Mouse (Mus musculus) lung, postnatal 36 days (tissue): Measurements from ENCODE around the gene Grip1.

Experiments used
- DNase-seq: peaks from one replicate; pipeline ENCODE4 v3.0.0; 2022; ENCODE audit warnings: mixed read lengths

The Grip1 gene

DNA sequence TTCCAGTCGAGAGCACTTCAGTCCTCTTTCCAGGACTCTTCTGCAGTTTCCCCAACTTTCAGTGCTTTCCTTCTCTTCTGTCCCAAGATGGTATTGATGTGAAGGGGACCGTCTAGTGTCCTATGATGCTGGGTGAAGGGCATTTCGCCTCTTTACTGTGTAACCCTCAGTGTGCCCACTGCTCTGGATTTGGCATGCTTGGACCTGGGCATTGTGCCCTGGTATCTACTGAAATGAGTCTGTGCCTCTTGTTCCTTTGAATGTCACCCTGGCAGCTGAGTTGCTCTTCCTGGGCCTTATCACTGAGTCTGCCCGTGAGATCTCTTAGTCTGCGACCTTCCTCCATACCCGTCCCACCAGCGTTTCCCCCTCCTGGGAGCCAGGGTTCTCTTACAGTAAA lies 9.7 kb downstream of the Grip1 start:
- DNase-seq, result no peak

DNA sequence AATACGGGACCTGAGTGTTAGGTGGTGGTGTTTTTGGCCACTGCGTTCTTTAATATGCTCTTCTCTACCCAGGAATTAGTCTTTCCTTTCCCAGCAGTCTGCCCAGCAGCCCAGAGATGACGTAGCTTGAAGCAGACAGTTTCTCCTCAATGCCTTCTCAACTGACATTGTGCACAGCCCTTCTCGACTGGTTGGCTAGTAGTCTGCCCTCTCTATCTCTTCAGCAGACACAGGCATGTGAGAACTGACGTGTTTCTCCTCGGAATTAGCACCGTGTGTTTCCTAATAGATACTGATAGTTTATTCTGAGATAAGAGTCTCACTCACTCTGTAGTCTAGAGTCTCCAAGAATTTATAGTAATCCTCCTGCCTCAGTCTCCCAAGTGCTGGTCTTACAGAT lies 10.2 kb downstream of the Grip1 start:
- DNase-seq, result no peak

DNA sequence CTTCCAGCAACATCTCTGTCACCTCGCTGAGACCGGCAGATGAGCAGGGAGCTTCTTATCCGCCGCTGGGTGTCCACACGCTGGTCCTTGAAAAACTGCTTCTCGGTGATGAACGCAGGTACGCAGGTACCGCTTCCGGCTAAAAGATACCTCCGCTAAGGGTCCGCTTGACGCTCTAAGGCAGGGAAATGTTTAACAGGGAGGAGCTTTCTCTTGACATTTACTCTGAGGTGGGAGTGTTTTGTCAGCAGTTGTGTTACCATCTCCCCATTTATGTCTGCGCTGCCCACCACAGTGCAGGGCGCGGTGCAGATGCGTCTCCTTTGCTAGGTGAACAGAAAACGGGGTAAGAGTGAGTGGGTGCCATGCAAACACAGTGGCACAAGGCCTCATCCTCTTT lies 14.3 kb downstream of the Grip1 start:
- no peak for DNase-seq

DNA sequence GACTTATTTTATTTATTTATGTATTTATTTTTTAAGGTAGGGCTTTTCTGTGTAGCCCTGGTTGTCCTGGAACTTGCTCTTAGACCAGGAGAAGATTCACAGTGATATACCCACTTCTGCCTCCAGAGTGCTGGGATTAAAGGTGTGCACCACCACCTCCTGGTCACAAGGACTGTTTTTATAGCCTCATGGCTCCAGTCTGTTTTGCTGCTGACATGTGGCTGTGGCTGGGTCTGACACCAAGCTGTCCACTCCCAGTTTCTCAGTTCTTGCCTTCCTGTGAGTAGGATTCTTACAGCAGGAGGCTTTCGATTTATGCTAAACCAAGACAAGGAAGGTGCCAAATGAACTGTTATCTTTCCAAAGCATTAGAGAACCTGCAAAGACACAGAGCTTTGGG lies 16.5 kb downstream of the Grip1 start:
- DNase-seq, result no peak

DNA sequence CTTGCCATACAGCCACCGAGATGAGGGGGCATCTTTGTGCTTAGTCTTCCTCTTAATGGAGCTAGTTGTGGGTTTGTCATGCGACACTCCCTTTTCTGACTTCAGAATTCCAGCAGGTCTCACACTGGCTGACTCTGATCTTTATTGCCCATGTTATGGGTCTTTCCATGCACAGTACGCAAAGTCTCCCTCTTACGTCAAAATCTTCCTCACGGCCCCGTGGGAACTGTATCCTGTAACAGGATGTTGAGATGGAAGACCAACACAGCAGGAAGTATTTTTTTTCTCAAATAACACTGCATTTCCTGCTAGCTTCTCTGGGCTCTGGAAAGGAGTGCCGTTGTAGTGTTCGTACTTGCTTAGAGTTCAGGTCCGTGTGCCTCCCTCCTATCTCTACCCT lies 21.5 kb downstream of the Grip1 start:
- DNase-seq, result no peak

DNA sequence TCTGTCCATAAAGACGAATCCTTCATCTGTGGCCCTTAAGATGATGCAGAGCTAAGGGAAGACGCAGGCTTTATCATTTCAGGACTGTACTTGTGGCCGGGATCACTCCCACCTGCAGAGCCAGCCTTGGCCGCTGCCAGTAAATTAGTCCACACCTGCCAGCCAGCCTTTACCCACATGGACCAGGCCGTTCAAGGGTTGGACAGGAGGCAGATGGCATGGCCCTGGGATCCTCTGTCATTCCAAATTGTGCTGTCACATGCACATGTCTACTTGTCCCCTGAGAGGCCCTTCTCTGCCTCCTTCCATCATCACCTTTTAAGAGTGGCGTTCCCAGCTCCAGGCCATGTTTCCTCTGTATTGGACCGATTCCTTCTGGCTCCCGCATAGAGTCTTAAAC lies 24.0 kb downstream of the Grip1 start:
- DNase-seq, result no peak

DNA sequence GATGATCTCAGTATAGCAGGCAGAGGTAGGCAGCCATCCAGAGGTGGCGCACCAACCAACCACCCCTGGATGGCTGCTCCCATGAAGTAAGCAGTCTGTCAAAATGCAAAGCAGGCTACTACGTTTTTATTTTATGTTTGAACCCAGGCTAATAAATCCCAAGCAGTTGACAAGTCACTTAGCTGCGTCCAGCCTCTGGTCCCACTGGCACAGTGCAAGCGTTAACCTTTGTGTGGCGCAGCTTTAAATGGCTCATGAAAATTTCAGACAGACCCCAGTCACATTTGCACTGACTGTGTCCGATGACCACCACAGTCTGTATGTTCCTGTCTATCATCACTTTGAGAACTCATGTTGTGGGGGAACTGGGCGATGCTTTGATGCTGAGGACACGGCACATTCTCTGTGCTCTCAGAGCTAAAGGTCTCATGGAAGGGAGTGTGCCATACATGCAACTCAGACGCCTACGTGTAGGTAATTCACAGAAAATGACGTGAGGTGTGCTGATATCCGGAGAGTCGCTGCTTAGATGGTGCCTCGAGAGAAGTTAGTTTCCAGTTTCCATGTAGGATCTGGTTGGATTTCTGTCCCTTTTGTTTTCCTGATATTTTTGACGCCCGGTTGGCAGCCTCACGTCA lies 29.6 kb downstream of the Grip1 start:
- no peak for DNase-seq

DNA sequence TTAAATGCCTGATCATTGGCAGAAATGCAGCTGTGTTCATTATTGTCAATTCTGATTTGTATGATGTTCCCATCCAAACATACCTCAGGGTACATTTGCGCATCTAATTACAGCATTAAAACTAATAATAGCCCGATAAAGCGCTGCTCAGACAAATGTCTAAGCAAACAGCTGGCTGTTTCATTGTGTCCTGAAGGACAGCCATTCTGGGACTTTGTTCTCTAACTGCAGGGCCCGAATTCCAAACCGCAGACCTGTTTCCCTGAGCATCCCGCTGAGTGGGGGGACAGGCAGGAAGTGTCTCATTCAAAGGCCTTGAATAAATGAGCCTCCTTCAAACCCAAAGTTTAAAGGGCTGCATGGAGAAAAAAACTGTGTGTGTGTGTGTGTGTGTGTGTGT lies 30.1 kb downstream of the Grip1 start:
- DNase-seq, result no peak

DNA sequence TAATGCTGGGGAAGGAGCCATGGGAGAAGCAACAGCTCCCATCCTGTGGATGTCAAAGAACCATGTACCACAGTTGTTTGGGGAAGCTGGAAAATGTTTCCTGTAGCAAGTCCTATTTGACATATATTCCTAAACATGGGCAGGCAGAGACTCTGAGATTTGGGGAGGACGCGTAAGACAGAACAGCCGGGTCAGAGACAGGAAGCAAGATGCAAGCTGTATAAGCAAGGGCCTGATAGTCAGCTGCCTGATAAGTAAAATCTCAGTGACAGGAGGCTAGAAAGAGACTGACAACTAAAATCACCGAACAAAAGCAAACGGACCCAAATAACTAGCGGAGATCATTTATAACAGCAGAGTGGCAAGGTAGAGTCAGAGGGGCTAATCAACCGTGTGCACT lies 33.3 kb downstream of the Grip1 start:
- no peak for DNase-seq

DNA sequence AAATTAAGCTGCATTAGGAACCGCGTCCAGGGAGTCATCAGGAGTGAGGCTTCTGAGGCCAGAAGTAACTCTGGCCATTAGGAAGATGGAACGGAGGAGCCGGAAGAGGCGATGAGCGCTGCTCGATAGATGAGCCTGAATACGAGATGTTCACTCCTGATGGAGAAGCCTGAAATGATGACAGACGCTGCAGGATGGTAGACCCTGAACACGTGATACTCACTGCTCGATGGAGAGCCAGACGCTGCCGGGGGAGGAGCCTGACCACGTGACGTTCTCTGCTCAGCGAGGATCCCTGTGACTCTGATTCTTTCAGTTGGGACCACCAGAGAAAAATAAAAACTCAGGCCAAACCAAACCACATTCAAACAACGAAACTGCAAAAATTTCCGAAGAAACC lies 37.2 kb downstream of the Grip1 start:
- no peak for DNase-seq

DNA sequence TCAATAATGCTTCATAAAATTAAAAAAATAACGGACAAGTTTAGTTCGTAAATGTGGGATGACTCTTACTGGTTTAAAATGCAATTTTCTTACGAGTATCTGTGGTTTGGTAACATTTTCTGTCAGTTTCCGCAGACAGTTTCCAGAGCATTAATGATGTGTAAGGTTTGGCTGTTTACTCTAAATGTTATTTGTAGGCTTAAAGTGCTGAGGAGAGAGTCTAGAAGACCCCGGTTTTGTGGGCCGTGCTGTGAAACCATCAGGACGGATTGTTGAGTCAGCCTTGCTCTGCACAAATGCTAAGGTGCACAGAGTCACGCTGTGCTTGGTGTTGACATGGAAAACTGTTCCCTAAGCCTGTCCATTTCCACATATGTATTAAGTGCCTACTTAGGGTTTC lies 41.7 kb downstream of the Grip1 start:
- no peak for DNase-seq

DNA sequence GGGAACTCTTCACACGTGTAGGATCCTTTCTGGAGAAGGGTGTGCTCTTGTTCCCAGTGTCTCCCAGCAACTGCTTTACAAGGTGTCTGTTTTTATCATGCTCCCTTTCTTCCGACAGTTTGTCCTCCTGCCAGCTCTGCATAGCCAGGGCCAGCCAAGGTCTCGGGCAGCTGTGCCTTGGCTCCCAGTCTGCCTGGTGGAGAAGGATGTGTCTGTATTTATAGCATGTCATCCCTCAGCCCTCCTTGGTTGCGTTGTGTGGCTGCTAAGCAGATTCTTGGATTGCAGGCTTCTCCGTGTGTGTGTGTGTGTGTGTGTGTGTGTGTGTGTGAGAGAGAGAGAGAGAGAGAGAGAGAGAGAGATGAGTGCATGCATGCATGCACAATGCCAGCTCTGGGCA lies 42.6 kb downstream of the Grip1 start:
- no peak for DNase-seq

DNA sequence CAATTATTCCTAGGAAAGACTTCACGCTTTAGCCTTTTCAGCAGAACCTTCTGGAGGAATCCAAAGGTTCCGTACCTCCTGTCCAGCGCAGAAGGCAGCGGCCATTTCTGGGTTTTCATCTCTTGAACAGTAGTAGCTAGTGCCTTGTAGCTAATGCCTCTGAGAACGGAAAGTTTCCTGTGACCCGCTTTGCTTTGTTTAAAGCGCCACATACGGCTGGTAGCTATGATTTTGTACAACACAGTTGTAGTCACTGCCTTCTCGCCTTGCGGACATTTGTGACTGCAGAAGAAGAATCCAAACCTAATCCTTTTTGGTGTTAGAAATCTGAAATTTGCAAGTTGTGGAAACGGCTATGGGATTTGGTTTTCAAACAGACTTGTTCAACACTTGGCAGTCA lies 68.1 kb downstream of the Grip1 start:
- DNase-seq, result no peak

DNA sequence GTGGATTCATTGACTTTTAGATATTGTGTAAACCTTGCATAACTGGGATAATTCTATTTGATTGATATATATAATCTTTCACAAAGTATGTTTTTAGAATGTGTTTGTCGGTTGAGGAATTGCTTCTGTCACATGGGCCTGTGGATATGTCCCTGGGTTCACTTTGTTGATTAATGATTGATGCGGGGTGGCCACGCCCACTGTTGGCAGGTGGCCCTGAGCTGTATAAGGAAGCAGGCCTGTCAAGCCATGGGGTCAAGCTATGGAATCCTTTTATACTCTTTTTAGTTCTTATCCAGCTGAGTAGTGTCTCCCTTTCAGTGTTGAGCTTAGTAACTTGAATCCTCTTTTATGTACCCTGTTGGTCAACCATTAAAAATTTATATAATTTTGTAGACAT lies 72.1 kb downstream of the Grip1 start:
- no peak for DNase-seq

DNA sequence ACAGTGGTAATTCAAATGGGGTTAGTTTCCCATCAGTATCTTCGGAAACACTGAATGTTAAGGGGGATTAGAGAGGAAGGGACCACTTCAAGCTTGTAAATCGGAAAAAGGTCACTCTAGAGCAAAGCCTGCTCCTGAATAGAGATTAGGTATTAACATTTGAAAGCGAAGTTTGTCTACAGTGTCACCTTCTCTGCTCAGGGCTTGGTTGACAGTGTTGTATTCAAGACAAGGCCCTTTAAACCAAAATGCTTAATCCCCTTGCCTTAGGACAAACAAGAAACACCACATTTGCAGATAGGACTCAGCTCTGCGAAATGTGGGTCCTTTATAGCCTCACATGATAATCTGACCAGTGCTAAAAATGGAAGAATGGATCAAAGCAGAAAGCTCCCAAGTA lies 81.2 kb downstream of the Grip1 start:
- DNase-seq, result no peak

DNA sequence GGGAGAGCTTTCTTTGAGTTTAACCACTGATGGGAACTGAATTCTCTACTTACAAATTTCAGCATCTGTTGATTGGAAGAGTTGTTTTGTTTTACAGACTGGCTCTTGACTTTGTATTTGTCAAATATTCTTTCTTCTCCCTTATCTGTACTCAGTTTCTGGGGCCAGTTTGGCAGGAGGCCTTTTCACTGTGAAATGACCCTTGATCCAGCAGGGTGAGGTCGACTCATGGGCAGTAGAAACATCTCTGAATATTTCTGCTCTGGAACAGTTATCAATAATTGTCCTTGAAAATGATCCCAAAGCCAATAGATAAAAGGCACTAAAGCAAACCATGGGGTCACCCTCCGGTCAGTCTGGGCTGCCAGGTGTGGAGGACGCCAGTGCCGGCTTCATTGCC lies 88.0 kb downstream of the Grip1 start:
- no peak for DNase-seq

DNA sequence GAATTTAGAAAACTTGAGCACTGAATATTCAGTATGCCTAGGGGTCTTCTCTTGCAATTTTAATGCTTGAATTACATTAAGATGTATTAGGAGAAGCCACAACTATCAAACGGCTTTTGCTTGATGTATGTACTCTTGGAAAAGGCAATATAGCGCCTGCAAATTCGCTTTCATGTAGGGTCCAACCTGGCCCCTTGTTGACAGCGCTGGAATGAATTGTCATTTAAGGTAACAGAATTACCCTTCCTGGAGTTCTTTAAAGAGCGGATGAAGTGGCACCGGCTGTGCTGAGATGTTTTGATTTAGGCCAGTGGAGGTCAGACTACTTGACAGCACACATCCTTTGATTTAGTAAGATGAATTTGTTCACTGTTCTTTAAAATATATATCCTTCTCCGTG lies 90.1 kb downstream of the Grip1 start:
- no peak for DNase-seq

DNA sequence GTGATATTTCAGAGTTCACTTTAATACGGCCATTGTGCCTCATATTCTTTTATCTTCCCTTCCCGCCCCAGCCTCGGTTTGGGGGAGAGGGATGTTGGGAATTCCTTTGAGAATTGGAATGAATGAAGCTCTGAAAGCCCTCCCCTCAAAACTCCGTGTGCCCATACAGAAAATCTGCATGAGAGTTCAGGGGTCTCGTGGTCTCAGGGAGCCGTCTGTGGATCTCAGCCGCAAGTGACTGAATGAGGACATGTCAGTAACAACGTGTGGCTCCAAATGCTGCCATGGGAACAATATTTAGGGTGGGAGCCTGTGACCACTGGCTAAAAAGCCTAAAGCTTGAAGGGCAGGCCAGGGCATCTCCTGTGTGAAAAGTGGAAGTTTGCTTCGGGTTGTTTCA lies 91.1 kb downstream of the Grip1 start:
- no peak for DNase-seq

DNA sequence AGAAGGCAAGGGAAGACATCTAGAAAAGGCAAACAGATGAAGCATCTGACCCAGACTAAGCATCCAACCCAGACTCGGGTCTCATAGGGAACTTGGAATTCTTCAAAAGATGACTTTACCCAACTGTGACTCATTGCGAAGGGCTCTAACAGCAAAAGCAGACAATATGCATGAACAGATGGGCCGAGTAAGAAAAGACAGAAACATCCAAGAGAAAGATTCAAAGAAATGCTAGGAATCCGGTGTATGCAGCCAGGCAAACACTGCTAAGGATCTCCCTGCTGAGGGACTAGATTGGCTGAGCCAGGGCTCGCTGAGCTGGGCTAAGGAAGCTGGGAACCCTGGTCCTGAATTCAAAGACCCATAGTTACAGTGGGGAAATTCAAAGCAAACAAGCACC lies 94.2 kb downstream of the Grip1 start:
- no peak for DNase-seq

DNA sequence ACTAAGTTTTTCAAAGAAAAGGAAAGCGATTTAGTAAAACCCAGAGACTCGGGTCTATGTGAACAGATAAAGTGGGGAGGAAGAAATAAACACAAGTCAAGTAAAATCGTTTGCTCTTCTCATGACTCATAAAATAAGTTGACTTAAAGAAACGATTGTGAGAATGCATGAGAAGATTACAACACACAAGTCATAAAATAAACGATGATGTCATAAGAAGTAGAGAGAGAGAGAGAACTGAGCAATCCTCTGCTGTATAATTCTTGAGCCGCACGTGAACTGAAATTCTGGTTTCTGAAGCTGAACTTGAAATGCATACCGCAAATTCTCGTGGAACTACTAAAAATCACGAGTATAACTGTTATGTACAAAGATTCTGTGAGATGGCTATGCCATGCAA lies 95.1 kb downstream of the Grip1 start:
- no peak for DNase-seq

DNA sequence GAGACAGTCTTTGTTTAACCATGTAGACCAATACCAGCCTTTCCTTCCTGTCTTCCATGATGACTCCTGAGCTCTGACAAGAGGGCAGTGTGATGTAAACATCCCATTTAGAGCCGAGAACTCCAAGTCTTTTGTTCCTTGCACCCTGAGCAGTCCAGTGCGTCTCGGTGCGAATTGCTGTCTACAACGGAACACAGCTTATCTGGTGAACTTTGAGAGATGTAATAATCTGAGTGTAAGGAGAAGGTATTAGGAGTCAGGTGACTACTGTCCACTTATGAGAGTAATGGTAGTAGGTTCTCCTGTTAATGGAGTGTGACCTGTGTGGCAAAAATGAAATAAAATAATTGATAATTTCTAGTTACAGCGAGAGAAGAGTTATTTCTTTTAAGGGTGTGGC lies 97.0 kb downstream of the Grip1 start:
- DNase-seq, result no peak

DNA sequence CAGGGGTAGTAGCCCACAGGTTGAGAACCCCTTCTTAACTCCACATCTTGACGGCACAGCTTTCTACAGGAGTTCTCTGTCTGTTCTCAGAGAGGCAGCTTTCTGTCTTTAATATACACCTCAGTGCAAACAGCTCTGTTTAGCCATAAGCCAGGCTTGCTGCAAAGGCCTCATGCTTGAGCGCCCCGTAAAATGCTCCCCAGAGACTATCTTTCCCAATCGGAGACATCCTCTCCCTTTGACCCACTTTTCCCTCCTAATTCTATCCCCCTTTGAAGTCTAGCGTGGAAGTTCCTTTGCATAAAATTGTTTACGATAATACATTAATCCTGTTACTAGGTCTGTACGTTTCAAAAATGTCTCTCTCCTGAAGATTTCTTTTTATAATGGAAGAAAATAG lies 102.7 kb downstream of the Grip1 start:
- no peak for DNase-seq

DNA sequence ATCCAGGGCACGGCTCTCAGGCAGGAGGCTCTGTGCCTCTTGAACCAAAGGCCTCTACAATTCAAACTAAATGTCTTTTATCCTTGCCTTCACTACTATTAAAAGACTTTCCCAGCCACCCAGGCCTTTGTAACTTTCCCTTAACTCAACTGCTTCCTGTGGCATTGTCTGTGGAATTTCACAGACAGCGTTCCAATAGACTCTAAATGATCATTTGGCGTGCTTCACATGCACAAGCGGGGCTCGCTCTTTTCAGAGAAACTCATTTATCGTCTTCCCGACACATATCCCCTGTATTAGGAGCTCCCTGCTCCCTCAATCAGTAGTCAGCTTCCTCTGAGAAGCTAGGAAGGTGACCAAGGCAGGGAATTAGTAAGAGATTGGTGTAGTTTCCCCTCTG lies 104.8 kb downstream of the Grip1 start:
- no peak for DNase-seq

DNA sequence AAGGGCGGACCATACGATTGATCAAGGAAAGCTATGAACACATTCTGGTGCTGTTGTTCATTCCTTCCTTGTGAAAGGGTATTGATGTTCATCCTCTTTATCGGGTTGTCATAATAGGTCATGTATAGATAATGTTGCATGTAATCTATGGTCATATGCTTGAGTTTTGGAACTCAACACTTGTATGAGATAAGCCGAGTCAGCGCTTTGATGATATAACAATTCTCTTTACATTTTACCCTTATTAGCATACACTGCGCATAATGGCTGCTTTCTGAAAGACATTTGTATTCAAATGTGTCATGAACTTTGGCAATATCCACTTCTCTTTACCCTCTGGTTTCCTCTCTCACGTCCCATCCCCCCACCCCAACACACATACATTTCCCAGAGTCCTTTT lies 111.2 kb downstream of the Grip1 start:
- no peak for DNase-seq

DNA sequence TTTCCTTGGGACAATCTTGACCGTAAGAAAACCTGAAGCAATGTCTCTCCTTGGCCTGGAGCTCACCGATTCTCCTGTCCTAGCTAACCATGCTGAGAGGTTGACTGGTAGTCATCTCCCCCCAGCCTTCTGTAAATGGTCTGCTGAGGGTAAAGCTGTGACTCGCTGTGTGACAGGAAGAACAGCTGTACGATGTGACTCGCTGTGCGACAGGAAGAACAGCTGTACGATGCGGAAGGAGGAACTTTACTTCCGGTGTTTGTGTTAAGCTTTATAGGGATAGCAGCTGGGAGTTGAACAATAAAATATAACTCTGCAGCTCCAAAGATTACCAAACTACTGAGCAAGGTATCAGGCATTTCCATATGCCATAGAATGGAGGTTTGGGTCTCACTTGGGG lies 119.5 kb downstream of the Grip1 start:
- DNase-seq, result no peak

DNA sequence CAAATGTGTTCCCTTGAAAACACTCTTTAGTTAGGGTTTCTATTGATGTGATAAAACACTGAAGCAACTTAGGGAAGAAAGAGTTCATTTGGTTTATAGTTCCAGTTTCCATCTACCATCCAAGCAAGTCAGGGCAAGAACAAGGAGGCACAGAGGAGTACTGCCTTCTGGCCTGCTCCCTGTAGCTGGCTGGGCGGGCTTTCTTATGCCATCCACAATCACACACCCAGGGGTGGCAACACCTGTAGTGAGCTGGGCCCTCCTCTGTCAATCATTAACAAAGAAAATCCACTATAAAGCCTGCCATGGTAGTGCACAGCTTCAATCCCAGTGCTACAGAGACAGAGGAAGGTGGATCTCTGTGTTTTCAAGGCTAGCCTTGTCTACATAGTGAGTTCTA lies 122.2 kb downstream of the Grip1 start:
- DNase-seq, result no peak
